Mouse (Mus musculus) adrenal gland, adult 18-20 months (tissue): ENCODE results near the gene Rbfox3. TPM values are rescaled to one million over a fixed set of nuclear protein-coding genes. Genes with fewer than 3 reads are reported as not detected.

Experiments used
- DNase-seq, 2 experiments: peaks; one replicate each; pipeline ENCODE4 v3.0.0; 2021 to 2022; ENCODE audit warnings: low spot score in 2 of 2
- total RNA-seq, 2 experiments: library from RNA; stranded (reverse); gene quantifications; 1 replicate in 1 of 2; 2 replicates in 1 of 2; pipeline ENCODE4 v1.2.3; 2021

Gene Rbfox3
- total RNA-seq, 2 experiments from 2014 or later: 3.7 to 5.0 TPM

GRCm38 (mm10) chr11:118881786-118882495, 29.5 kb downstream of the Rbfox3 start:
- no peak for DNase-seq

GRCm38 (mm10) chr11:118879466-118880150, 31.8 kb downstream of the Rbfox3 start:
- DNase-seq: no peak

- DNase-seq: no peak
Measured at GRCm38 (mm10) chr11:118878605-118879245, 32.7 kb downstream of the Rbfox3 start.

- DNase-seq: no peak
Measured at GRCm38 (mm10) chr11:118875243-118875897, 36.0 kb downstream of the Rbfox3 start.

GRCm38 (mm10) chr11:118874487-118875095, 36.8 kb downstream of the Rbfox3 start:
- no peak for DNase-seq

GRCm38 (mm10) chr11:118874022-118874421, 37.4 kb downstream of the Rbfox3 start:
- no peak for DNase-seq

GRCm38 (mm10) chr11:118871527-118871926, 39.9 kb downstream of the Rbfox3 start:
- no peak for DNase-seq

- no peak for DNase-seq
Measured at GRCm38 (mm10) chr11:118863360-118863759, 48.0 kb downstream of the Rbfox3 start.

GRCm38 (mm10) chr11:118861801-118862431, 49.5 kb downstream of the Rbfox3 start:
- no peak for DNase-seq

- no peak for DNase-seq
Measured at GRCm38 (mm10) chr11:118861246-118861645, 50.2 kb downstream of the Rbfox3 start.

- DNase-seq: no peak
Measured at GRCm38 (mm10) chr11:118860812-118861211, 50.6 kb downstream of the Rbfox3 start.

- no peak for DNase-seq
Measured at GRCm38 (mm10) chr11:118859839-118860238, 51.6 kb downstream of the Rbfox3 start.

- DNase-seq: no peak
Measured at GRCm38 (mm10) chr11:118858305-118858704, 53.1 kb downstream of the Rbfox3 start.

GRCm38 (mm10) chr11:118851391-118851790, 60.0 kb downstream of the Rbfox3 start:
- no peak for DNase-seq

GRCm38 (mm10) chr11:118847986-118848385, 63.4 kb downstream of the Rbfox3 start:
- no peak for DNase-seq

GRCm38 (mm10) chr11:118840992-118841391, 70.4 kb downstream of the Rbfox3 start:
- DNase-seq: no peak

GRCm38 (mm10) chr11:118838167-118838566, 73.2 kb downstream of the Rbfox3 start:
- no peak for DNase-seq

- no peak for DNase-seq
Measured at GRCm38 (mm10) chr11:118836889-118837288, 74.5 kb downstream of the Rbfox3 start.

- no peak for DNase-seq
Measured at GRCm38 (mm10) chr11:118832793-118833481, 78.5 kb downstream of the Rbfox3 start.

GRCm38 (mm10) chr11:118831730-118832129, 79.7 kb downstream of the Rbfox3 start:
- no peak for DNase-seq
